Mouse (Mus musculus): Measurements from ENCODE around the gene Prrt1.

DNA sequence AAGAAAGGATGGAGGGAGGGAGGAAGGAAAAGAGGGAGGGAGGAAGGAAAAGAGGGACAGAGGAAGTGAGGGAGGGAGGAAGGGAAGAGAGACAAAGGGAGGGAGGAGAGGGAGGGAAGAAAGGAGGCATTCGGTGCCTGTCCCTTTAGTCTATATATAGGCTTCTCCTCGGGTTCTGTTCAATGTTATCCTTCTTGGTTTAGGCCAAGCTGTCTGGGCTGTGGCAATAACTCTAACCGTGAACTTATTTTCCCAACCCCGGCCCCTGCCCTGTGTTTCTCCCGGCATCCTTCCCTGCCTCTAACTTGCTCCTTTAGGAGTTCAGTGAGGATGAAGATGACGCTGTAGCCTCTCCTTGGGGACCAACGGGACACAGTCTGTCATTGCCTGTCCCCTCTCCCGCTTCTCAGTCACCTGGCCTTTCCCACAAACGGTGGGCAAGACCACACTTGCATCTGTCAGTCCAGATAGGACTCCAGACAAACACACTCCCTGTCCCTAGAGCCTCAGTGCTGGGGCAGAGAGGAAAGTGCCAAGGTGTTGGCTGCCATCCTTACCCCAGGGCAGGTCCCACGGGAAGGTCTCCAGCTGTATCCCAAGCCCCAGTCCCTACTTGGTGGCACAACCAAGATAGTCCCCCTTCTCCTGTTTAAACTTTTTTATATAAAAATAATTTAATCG is 45.3 kb downstream of the Prrt1 start:
- TF ChIP-seq CTCF (IDR thresholded peaks at IDR 0.05; ENCODE audit: low read depth, low read length) (no peak), POLR2A (IDR thresholded peaks at IDR 0.05; ENCODE audit: insufficient read depth, low read length) (no peak)

Measured in ES-Bruce4 (cell line).